ENCODE assay signal across 16 mouse cellular contexts in the genomic region with DNA sequence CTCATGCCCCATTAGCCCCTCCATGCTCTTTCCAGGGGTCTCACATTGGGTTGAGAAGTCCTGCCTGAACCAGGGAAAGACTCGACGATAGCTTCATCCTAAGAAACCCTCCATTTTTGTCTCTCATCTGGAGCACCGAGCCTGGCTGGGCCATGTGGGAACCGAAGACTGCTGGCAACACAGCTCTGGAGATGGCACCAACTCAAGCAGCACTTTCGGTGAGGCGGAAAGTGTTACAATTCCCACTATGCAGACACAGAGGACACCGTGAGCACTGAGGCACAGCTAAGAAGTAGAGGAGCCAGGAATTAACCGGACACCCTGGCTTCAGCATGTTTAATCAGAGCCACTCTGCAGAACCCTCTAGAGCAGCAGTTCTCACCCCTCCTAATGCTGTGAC.
"Had no signal": no experiment of that assay in that cellular context is flagged by ENCODE, and none has a peak within 500 bp of the region (broad histone marks: within the 10 kb centered on the region; RNA-seq: fewer than 3 reads in every experiment).

No protein-coding gene starts in this region.

- H3K9me3 ChIP-seq: limb, embryonic 12.5 days; limb, embryonic 15.5 days; stomach, embryonic 15.5 days had no signal

- ATAC-seq: intestine, embryonic 16.5 days; liver, postnatal 0 days; lung, postnatal 0 days had no signal

- DNase-seq: kidney, adult 18-20 months; kidney, adult 9 months; kidney, postnatal 14 days; kidney, postnatal 4 days; liver, postnatal 0 days; lung, embryonic 14.5 days; lung, postnatal 36 days; midbrain, embryonic 14.5 days; spleen, adult 18-20 months; thymus, postnatal 25 days had no signal

- H3K27ac ChIP-seq: limb, embryonic 12.5 days; limb, embryonic 15.5 days; liver, embryonic 14.5 days; stomach, embryonic 15.5 days had no signal

- H3K36me3 ChIP-seq: limb, embryonic 12.5 days; limb, embryonic 15.5 days; stomach, embryonic 15.5 days had no signal

- H3K4me3 ChIP-seq: limb, embryonic 12.5 days; limb, embryonic 15.5 days; stomach, embryonic 15.5 days had no signal

- H3K4me1 ChIP-seq: limb, embryonic 12.5 days; stomach, embryonic 15.5 days had no signal

- H3K27me3 ChIP-seq: limb, embryonic 12.5 days; limb, embryonic 15.5 days; stomach, embryonic 15.5 days had no signal
